Mouse (Mus musculus) c-Kit-positive CD71-positive TER-119-positive erythroid progenitor cells, embryonic 14.5 days (primary cell): ENCODE data around the gene Rundc3b.

ENCODE experiments used
- DNase-seq: peaks from one replicate; pipeline ENCODE4 v3.0.0-alpha.2; 2013; ENCODE audit warnings: low spot score

The Rundc3b gene

DNA sequence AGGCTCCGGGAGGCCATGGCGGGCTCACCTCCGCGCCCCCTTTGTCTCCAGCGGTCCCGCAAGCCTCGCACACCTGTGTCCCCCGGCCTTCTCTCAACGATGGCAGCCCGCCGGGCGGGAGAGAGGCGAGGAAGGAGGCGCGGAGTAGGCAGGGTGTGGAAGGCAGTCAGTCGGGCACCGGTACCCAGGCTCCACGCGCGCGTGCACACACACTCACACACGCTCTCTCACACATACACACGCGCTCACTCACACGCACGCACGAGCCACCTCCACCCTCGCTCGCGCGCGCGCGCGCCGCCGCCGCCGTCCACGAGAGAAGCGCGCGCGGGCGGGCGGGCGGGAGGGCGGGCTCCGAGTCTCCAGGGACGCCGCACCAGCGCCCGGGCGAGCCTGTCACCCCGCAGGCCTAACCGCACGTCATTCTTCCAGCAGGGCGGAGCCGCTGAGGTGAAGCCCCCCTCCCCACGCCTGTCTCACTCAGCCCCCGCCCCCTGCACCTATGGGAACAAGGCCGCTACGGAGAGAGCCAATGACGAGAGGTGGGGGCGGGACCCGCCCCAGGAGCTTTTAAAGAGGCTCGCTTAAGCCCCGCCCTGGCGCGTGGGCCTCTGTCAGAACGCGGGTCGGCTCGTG is at the start of gene Rundc3b:
Gene Rundc3b (minus strand): TSS at position 357 of the 636 bp plus-strand sequence.
- peak; percentile 31 for DNase-seq

DNA sequence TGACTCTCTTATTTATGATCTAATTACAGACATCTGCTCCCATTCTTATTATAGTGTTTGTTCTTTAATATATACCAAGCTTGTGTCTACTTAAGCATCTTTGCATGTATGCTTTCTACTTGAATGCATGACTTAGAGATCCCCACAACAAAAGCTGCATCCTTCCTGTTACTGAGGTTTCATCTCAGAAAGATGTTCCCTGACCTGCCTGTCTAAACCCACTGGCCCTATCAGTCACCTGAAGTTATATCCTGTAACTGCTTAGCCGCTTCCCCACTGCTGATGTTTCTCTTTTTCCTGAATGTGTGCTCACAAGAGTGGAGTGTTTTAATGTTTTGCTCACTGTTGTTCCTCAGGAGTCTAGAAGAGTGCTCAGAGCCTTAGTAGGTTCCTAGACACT is 46.9 kb upstream of the Rundc3b start:
- DNase-seq, result no peak

DNA sequence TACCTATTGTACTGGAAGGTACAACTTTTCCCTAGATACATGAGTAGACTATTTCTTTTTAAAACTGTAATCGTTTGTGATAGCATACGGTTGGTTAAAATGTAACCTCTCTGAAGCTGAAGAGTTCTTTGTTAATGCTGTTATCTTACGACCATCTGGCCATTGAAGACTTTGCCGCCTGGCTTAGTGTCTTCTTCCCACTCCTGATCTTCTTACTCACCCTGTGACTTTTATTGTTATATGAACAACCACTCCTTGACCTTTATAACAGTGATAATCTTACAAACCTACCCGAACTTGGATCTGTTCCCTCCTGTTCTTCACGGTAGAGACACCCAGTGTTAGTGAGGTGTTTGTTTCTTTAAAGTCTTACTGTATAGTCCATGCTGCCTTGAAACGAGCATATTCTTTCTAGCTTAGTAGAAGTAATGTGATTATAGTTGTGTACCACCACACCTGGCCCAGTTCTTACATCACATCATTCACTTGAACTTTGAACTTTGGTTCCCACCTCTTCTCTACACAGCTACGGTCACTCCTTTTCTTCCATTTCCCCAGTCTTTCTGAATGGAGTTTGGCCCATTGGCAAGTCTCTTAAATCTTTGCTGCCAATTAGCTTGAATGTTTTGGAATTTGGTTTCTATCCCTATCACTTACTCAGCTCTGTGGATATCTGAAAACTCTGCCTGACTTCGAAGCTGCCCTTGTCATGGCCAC is 45.2 kb upstream of the Rundc3b start:
- DNase-seq, result no peak

DNA sequence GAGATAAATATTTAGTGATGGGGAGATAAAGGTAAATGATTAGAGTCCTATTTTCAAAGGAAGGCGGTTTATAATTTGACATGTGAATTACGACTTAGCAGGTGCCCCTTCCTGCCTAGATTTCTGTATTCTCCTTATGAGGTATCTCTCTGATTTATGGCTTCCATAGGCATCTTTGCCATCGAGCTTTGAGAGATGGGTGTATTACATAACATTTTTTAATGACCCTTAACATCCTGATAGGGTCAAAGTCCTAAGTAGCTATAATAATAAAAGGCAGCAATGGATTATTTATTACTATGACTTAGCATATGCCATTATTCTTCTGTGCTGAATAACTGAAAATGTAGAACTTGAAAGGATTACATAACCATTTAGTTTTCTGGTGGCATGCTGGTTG is 41.9 kb upstream of the Rundc3b start:
- DNase-seq, result no peak

DNA sequence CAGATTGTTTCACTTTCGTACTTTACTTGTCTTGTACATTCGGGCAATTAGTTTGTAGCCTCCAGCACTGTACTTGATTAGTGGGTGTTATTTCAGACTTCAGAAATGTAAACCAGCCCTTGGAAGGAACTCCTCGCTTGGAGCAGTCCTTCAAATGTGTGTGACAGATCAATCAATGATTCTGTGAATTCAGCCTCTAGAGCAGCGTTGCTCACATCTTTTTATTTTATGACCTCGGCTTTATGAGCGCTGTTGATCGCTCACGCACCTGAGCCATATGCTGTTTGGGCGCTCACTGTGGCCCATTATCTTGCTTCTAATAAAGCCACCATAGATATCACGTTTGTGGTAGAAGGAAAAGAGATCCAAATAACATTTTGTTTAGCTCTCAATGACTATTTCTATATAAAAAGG is 38.0 kb upstream of the Rundc3b start:
- DNase-seq, result no peak

DNA sequence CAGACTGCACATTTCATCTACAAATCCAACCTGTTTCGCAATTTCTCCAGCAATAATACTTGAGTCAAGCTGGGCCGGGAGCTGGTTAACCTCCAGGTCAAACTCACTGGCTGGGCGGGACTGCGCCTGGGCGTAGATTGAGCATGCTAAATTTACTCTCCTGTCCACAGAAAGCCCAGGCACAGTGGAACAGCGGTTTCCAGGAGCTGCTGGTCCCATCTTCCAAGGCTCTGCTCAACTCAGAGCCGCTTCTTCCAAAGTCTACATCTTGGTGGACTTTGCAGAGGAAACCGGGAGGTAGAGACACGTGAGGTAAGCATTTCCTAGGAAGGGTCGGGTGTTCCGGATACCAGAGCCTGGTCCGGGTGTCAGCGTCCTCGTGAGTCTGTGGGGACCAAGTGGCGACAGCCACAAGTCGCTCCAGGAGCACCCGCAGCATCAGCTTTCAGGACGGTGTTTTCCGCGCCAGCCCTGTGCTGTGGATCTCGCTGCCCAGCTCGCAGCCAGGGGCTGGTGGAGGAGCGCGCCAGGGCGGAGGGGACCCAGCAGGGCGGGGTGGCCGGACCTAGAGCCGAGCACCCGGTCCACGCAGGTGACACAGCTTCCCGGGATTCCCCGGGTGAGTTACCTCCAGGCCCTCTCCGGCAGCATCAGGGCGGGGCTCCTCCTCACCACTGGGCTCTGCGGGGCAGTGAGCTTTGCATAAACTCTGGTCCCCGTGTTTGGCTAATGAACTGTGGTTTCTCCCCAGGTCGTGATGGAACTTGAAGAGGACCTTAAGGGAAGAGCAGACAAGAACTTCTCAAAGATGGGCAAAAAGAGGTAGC is 37.4 kb upstream of the Rundc3b start, which contains the start of gene Abcb1a:
Gene Abcb1a (plus strand): TSS at position 167 of the 827 bp plus-strand sequence.
- no peak for DNase-seq

DNA sequence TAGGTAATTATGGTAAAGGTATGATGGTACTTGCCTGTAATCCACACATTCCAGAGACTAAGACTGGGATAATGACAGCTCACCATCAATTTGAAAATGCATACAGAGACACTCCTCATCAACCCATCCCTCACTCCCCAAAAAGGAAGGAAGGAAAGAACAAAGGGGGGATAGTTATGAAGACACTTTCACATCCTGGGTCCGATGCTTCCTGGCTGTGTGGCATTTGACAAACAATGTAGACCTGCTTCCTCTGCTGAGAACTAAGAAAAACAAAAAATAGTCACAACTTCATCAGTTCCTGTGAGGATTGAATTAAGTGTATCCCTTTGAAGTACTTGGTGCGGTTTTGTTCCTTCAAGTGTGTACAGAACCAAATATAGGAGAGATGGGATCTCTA is 29.3 kb upstream of the Rundc3b start:
- no peak for DNase-seq

DNA sequence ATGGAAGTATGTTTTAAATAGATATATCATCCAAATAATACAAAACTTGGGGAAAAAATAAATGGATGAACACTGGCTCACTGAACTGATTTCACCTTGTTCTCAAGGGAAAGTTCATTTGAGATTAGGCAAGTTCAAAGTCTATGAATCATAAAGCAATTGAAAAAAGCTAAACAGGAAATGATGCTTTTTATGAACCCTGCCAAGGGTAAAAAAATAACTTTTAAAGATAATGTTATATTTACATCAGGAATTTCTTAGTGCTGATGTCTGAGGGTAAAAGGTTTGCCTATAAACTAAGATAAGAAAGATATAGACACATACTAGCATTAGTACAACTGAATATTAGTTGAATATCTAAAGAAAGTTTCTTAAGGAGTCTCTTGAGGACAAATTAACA is 26.0 kb upstream of the Rundc3b start:
- no peak for DNase-seq

DNA sequence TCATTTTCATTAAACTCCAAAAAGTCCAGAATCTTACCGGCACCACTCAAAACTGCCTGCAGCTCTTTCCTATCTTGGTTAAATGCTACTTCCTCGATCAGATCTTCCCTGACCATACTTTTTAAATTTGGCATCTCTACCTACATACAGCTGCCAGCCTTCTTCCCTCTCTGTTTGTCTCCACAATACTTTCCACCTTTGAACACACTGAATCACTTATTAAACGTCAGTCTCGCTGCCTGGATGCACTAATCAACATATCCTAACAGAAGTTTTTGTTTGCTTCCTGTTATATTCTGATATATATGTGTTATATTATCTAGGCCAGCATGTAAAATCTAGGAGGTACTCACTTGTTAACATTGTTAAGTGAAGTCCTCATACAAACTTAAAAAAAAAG is 25.5 kb upstream of the Rundc3b start:
- DNase-seq, result no peak

DNA sequence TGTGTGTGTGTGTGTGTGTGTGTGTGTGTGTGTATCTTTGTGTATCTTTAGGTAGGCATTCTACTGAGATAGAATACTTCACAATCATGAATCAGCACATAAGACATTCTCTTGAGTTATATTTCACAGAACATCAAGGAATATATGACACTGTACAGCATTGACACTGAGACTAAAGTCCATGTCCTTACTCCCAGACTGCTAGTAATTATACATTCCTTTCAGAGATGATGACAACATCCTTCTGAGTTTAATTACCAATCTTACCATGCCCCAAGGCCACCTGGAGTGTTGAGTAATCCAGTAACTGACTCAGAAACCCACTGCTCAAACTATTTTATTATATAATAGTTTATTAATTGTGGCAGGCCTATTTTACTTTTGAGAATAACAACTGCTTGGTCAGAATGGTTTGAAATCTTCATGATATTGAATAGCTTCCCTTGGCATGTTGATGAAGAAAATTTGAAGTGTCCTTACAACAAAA is 11.8 kb upstream of the Rundc3b start:
- no peak for DNase-seq

DNA sequence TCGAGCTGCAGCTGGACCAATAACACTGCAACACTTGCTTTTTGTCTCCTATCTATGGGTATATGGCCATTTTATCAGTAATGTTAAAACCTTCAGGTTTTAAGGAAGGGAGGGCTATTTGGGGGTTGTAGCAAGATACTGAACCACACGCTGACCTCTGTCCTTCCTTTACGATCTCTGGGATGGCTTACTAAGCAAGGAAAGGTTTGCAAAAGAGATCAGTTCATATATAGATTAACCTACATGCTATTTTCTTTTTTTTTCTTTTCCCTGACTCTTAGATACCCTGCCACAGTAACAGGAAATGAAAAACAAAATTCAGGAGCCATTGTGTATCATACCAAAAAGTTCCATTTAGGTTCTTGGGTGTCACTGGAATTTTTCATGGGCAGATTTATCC is 10.1 kb upstream of the Rundc3b start:
- DNase-seq, result no peak

DNA sequence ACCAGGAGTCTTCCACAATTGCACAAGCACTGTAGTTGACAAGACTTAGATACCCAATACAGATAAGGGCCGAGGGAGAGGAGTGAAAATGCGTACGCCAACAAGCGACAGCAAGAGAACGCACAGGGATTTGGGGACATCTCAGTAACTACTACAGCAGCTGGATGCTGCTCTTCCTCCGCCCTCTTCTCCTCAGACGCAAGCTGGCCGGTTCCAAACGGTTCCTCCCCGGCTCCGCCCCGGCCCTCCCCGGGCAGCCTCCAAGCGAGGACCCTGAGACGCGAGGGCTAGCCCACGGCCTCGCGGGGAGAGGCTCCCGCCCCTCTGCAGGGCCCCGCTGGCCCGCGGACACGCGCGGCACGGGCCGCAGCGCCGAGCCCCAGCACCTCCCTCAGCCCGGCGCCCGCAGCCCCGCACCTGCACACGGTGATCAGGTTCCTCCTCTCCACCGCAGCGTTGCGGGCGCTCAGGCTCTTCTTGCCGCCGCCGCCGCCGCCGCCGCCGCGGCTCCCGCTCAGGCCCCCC is 619 bp downstream of the Rundc3b start:
- no peak for DNase-seq

DNA sequence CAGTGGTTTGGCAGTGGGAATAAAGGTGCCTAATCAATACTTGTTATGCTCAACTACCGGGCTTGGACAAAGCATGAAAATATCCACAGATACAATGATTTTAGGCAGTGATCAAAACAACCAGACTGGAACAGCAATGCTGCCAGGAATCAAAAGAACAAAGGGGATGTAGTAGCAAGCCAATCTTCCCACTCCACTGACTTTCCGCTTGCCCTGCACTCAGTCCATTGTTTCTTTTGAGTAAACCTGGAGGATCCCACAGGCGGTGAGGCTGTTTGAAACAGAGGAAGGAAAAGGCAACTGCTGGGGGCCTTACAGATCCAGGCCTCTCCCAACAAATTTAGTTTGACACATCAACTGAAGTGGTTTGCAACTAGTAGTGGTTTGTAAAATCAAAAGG is 51.6 kb downstream of the Rundc3b start:
- no peak for DNase-seq

DNA sequence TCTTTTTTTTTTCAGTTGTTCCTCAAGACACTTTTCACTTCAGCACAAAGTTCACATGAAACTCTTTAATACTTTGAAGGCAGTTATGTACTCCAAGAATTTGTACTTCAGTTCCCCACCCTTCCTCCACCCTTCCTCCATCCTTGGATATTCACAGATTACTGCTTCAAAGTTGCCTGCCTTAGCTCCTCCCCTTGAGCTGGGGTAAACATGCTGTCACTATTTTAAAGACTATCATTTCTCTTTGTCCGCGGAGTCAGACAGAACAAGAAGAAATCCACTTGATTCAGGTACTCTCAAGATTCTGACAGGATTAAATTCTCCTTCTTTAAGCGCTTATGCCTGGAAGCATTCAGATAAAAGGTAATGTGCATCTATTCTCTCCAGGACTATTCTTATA is 55.9 kb downstream of the Rundc3b start:
- DNase-seq, result no peak

DNA sequence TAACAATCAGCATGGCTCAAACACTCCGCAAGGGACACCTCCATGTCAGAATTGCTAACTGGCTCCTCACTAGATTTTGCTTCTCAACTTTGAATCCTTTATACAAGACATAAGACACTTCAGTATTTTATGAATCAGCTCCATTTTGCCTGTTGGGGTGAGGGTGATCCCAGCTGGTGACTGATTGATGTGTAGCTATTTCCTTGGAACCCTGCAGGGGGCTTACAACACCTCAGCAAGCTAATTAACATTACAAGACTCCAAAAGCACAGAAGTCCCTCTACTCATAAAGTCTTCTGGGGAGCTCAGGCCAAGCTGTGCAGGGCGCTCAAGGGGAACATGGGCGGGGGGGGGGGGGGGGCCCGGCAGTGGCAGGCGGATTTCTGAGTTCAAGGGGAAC is 78.2 kb downstream of the Rundc3b start:
- DNase-seq, result no peak

DNA sequence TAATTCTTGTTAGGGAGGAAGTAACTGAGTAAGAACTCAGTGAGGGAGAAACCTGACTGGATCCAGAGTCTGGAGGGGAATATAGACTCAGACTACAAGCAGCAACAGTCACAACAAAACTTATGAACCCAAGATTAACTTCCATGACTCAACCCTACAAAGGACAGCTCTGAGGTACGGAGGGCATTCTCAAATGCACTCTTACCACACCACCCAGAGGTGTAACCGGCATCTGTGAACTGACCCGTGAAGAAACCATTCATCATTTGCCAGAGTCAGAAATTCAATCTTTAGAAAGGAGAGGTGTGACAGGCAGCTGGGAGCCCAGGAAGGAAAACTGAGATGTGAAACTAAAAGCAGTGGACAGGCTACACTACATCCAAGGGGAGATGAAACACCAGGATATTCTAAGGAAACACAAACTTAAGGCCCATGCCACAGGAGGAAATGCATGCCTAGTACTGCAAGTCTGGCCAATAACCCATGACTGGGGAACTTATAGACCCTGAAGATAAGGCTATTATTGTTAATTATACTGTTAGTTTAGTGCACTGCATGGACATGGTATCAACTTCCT is 80.0 kb downstream of the Rundc3b start:
- DNase-seq, result no peak

DNA sequence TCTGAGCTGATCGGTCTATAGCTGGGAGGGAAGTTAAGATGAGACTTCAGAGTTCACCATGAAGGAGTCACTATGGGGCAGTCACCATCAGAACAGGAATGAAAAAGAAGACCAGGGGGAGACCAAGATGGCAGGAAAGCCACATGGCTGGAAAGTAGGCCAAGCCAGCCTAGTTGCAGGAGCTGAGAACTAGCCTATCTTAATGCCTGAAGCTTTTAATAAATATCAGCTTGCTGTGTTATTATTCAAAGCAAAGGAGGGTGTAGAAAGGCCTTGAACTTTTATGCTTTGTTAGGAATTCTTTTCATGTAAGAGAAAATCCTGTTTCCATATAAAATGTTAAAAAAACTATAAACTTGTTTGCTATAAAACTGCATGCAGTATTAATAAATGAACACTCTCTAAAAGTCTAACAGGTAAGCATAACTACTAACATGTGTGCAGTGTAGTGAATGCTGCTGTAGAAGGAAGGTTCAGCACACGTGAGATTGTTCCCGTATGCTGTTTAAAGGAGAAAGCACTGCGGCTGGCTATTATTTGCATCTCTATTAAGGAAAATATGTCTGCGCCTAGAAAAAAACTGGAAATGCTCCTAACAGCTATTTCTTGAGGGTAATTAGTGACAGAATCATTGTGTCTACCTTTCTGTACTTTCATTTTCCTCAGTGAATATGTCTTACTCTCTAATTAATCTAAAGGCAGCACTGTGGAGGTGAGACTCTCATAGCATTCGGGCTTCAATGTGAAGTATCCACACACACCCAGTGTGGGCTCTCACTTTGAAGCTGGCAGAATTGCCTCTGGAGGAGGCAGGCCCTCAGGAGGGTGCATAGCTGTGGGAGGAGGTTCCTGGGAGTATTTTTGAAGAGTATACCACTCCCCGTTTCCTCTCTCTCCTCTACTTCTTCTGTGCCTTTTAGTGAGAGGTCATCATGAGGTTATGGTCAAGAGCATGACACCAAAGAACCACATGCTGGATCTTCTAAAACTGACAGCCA is 81.3 kb downstream of the Rundc3b start:
- no peak for DNase-seq

DNA sequence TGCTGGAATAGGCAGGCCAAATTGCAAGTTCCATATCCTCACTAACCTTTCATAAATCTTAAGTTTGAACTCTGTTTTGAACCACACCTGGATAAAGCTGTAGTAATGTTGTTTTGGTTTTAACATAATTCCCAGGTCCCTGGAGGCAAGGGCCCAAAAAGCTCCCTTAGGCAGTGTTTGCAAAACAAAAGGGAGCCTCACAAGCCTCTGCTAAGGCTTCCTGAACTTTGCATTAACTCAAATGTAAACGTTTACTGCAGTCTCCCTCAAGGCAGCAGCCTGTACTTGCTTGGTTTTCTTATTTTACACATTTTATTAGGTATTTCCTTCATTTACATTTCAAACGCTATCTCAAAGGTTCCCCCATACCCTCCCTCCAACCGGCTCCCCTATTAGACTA is 103.7 kb downstream of the Rundc3b start:
- DNase-seq, result no peak

DNA sequence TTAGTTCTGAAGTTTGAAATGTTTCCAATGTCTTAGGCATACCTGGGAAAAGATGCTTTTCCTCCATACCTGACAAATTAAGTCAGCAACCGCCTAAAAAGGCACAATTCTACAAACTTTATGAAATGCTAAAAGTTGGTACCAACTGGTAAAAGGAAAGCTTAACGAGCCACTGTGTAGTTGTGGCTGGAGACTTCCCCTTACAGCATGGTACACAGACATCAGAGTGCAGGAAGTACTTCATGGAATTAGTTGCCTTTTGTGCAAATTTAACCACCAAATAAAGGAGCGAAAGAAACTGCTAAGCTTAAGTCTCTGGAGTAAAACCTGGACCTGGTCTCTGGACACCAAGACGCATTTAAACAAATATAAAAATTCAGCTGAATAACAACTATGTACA is 131.0 kb downstream of the Rundc3b start:
- no peak for DNase-seq

DNA sequence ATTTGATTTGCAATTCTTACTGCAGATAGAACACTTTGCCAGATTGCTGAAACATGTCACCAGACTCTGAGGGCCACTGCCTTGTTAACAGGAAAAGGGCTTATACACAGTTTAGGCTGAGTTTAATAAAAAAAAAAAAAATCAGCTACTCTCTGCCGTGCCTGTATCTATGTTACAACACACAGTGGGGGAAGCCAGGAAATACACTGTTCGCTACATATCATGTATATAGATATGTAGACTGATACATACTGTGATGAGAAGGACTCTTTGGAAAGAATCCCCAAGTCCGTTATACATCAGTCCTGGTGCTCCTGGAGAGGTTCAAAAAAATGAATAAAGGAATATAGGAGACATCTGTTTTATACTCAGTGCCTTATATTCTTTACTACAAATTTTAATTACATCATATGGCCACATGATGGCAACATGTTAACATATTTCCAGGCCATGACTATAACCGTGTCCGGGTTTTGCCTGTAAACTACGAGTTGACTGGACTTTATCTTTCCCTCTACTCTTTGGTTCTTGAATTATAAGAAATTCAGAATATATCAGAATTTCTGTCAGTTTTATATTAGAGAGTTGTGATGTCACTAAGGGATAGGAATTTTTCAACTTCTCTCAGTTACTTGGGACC is 133.2 kb downstream of the Rundc3b start:
- DNase-seq, result peak; percentile 5
